Mouse (Mus musculus) granulocyte monocyte progenitor cell, adult 5-6 weeks (primary cell): ENCODE data around the gene Ppp1r21. TPM values are rescaled to one million over a fixed set of nuclear protein-coding genes. Genes with fewer than 3 reads are reported as not detected.

Source experiments
- ATAC-seq: replicated peaks from 2 replicates; pipeline ENCODE4 v1.8.0; 2016; ENCODE audit warnings: mild to moderate bottlenecking, moderate TSS enrichment, inconsistent platforms; ENCODE audit not compliant: poor library complexity, severe bottlenecking
- total RNA-seq, 2 experiments: library from RNA; stranded (forward) in 1 of 2; stranded (reverse) in 1 of 2; fragments of 200-712, 200-1000 nt in 1 of 2; fragments of >200 nt in 1 of 2; fragmentation: Nextera tagmentation in 1 of 2; gene quantifications; 2 replicates each; pipeline ENCODE4 v1.2.3; 2014 to 2017

Ppp1r21 gene
- total RNA-seq, 2 experiments from 2014 or later: 56.3 to 58.0 TPM

DNA sequence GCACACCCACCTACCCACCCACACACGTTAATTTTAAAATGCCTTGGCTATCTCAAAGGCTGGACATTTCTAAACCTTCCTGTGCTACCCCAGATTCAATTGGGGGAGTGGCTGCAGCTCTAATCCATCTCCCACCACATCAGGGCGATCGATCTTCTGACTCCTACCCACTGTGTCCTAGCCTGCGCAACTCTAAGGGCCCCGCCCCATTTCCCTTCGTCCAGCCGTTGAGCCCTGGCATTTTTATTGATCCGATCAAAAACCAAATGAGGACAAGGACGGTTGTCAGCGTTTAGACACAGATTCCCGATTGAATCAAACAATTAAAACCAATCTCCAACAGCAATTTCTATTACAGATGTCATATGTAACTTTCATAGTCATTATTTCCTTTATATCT, 74.0 kb downstream of the Ppp1r21 start:
- ATAC-seq: no peak

DNA sequence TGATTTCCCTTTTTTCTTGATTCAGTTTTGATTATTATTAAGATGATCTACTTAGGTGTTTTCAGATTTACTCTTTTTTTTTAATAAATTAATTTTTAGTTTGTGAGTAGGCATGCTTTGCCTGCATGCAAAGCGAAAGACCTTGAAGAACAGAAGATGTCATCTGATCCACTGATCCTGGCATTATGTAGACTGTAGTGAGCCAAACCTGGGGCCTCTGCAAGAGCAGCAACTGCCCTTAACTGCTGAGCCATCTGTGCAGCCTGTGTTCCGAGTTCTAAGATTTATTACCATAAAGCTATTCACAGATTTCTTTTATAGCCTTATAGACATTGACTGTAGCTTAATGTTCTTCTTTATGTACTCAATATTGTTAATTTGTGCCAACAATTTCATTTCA, 76.1 kb downstream of the Ppp1r21 start:
- ATAC-seq: no peak

DNA sequence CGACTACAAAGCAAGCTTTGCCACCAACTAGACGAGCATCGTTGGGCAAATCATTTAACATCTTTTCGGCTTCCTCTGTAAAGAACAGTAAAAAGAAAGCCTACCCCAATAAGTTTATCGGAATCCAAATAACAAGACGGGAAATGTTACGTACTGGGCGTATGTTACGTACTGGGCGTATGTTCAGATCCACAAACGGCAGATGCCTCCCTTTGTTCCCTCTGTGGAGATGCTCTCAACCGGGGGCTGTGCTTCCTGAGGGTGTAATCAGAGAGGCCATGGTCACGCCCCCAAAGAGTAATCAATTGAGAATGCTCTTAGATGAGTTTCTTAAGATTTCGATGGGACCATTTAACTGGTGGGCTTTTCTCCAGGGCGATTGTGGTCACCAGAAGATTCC, 79.4 kb downstream of the Ppp1r21 start:
- ATAC-seq: no peak

DNA sequence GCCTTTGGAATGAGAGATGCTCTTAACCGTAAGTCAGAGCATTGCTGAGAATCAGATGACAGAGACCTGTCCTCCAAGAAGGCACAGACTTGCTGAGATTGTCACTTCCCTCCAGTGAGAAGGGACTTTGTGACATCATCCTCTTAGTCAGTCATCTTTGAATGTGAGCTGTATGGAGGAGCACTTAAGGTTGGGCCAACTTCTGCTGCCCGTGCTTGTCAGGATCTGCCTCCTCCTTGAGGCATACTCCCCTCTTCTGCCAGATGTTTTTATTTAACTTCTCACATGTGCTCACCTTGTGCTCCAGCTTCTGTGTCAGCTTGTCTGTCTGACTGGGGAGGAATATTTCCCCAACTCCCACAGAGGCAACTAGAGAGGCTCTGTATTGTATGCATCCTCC, 81.1 kb downstream of the Ppp1r21 start:
- ATAC-seq: no peak

DNA sequence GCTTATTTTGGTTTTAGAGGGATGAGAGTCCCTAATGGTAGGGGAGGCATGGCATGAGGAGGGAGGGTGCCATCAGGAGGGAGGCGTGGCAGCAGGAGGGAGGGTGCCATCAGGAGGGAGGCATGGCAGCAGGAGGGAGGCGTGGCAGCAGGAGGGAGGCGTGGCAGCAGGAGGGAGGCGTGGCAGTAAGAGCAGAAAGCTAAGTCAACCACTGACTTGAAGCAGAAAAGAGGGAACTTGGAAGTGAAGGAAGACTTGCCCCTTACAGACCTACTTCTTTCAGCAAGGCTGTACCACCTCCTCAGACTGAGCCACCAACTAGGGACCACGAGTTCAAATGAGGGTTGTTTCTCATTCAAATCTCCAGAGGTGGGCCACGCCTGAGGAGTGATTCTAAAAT, 83.3 kb downstream of the Ppp1r21 start:
- peak; percentile 78 for ATAC-seq

DNA sequence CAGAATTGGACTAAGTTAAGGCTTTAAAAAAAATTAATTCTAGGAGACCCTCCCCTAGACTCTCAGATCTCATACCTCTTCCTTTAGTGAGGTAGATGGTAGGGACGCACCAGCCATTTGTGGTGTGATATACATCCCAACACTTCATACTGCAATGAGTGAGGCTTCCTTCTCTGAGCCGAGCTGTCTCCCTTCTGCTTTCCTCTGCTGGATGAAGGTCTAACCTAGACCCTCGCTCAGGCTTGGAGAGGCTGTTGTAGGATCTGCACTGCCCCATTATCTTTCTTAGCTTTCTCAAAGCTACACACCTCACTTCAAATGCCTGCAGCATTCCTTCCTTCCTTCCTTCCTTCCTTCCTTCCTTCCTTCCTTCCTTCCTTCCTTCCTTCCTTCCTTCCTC, 83.8 kb downstream of the Ppp1r21 start:
- ATAC-seq: no peak

DNA sequence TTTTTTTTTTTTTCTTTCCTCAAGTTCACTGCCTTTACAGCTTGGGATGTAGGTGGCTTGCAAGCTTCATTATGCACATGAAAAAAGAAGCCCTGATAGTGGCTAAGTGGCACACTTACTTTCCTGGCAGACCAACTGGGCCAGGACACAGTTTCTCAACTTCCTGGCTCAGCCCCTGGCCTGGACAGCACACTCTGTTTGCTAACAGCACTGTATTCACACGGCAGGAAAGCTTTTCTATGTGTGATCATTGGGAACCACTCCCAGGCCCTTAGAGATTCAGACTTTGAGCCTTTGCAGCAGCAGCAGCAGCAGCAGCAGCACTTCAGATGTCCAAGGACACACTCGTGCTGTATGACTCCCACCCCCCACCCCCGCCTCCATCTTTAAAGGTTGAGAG, 84.3 kb downstream of the Ppp1r21 start:
- ATAC-seq: no peak; the same call in 1 of the 2 replicates

DNA sequence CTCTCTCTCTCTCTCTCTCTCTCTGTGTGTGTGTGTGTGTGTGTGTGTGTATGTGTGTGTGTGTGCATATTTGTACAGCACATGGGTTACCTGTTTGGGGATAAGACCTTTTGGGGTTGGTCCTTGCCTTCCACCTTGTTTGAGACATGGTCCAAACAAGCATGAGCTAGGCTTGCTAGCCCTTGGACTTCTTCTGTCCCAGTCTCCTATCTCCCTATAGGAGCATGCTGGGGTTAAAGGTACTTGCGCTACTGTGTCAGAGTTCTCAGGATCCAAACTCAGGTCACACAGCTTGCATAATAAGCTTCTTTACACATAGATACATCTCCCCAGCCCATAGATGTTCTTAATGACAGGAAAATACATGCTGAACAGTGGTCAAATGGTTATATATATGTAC, 84.8 kb downstream of the Ppp1r21 start:
- no peak for ATAC-seq

DNA sequence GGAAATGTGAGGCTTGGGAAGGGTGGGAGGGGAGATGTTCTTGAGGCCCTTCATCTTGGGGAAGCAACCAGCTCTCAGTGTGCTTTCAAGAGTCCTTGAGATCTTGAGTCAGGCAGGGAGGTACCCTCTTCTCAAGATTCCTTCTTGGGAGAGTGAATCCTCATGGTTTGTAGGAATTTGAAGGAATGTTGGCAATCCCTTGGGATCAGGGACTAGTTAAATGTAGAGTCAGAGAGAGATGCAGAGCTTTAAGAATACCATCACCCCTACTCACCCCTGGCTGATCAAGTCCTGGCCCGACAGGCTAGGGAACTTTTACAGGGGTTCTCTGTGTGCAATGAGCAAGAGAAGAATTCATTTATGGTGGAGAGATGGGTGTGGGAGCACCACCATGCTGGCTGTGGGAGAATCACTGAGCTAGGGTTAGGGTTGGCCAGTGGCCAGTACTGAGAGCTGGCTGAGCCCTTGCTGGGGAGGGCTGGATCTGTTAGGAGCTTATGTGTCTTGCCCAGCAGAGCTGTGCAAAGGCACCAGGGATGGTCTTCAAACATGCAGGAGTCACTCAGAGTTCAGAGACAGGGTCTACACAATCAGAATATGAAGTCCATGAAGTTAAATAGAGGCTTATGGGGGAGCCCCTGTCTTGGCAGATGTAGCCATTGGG, 85.7 kb downstream of the Ppp1r21 start:
- no peak for ATAC-seq

DNA sequence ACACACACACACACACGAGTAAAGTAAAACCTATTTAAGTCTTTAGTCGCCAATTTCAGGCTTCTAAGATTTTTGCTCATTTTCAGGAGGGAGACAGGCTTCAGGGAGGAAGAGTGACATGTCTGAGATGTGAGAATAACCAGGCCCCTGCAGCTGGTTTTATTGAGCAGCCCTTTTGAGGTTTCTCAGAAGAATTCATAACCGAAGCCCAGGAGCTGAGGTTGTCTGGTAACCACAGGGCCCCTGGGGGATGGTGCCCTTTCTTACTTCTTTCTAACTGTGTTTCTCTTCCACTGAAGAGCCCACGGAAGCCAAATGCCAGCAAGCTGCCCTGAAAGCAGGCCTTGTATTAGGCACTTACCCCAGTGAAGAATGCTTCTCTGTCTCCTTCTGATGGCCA, 91.0 kb downstream of the Ppp1r21 start:
- ATAC-seq: no peak

DNA sequence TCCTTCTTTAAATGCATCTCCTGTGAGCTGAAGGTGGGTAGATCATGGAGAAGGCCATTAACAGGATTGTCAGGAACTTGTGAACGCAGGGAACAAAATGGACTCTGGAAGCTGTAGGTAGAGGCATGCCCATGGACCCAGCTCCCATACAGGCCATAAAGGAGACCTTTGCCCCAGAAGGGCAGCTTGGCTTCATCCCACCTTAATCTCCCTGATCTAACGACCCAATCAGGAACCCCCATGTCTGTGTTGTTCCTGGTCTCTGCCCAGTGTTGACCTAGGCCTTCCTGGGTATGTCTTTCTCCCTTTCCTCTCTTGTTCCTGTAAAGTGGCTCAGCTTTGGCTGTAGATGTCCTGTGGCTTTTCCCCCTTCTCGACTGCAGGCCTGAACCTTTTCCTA, 91.5 kb downstream of the Ppp1r21 start:
- no peak for ATAC-seq

DNA sequence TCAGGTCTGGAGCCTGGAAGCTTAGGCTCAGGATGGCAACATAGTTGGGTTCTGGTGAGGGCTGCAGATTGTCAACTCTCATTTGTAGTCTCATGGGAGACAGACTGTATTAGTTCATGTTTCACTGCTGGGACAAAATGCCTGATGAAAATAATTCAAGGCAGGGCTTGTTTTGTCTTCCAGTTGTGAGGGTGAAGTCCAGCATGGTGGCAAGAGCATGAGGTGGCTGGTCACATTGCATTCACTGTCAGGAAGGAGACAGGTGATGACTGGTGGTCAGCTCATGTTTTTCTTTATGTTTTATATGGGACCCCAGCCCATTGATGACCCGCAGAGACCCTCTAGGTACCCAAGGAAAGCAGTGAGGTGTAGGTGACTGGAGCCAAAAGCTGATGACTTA, 92.8 kb downstream of the Ppp1r21 start:
- ATAC-seq: no peak

DNA sequence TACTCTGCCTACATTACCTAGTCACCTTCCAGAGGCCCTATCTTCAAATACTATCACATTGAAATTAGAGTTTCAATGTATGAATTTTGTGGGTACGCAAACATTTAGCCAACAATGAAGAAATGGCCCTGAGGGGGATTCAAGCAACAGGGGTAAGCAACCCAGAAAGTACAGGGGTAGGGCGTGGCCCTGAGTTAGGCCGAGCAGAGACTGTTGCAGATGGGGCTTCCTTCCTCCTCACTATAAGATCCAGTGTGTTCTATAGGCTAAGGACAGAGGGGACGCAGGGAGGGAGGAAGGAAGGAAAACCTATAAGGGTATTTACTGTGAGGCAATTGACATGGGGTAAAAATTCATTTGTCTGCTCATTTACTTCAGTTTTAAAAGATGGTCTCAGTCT, 94.5 kb downstream of the Ppp1r21 start:
- no peak for ATAC-seq

DNA sequence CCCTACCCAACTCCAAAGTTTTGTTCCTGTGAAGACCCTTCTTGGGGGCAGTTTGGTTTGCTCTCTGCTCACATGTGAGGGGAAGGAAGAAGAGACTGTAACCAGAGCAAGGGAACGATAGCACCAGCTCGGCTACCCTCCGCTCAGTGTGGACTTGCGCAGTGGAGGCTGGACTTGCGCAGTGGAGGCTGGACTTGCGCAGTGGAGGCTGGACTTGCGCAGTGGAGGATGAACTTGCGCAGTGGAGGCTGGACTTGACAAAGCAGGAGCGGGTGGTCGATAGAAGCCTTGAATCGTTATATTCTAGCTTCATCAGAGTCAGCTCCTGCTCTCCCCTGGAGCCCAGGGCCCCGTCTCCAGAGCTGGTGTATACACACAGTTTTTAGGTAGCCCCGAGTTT, 95.4 kb downstream of the Ppp1r21 start:
- peak; percentile 28; the same call in 1 of the 2 replicates for ATAC-seq

DNA sequence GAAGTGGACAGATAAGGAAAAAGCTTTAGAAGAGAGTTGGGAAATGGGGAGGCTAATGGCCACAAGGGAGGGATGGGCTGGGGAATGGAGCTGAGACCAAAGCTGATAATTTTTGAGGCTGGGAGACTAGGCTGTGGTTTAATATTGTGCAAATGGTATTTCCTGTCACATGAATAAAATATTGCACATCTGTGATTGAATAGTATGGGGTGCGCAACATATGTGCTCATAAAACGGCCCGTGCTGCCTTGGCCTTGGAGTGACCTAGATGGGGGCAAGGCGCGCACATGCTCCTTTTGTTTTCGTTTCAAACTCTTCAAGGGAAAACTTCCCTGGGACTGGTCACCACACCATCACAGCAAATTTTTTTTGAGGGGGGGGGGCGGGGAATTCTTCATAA, 96.0 kb downstream of the Ppp1r21 start:
- ATAC-seq: peak; percentile 79

DNA sequence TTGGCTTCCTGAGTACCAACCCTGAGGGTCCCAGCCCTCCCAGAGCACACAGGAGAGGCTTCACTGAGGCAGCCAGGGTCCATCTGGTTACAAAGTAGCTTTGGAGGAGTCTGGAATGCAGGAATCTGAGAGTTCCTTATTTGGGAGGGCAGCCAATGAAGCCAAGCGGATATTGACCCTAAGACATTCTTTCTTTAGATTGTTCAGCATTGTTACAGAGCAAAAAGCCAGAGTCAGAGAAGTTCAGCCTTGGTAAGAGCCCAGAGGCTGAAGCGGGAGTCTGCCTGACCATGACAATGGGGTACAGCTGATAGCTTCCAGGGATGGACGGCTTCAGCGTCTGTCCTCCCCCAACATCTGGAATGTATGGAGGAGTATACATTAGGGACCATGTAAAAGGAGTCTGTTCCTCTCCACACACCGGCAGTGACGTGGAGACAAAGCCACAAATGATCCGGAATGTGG, 96.5 kb downstream of the Ppp1r21 start:
- ATAC-seq: no peak

DNA sequence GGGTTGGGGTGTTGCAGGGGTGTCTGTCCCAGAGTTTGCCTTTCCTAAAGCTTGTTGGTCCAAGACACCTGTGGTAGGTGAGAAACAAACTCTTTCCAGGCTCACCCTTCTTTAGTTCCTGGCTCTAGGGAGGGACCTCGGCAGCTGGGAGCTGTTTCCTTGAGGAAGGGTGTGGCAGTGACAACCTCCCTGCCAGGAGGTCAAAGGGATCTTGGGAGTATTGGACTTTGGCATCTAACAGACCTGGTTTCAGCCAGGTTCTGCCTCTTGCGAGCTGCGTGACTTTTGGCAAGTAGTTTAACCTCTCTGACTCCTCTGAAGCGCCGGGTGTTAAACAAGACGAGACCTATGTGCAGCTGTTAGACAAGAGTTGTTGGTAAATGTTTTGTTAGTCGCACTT, 97.2 kb downstream of the Ppp1r21 start:
- ATAC-seq: no peak

DNA sequence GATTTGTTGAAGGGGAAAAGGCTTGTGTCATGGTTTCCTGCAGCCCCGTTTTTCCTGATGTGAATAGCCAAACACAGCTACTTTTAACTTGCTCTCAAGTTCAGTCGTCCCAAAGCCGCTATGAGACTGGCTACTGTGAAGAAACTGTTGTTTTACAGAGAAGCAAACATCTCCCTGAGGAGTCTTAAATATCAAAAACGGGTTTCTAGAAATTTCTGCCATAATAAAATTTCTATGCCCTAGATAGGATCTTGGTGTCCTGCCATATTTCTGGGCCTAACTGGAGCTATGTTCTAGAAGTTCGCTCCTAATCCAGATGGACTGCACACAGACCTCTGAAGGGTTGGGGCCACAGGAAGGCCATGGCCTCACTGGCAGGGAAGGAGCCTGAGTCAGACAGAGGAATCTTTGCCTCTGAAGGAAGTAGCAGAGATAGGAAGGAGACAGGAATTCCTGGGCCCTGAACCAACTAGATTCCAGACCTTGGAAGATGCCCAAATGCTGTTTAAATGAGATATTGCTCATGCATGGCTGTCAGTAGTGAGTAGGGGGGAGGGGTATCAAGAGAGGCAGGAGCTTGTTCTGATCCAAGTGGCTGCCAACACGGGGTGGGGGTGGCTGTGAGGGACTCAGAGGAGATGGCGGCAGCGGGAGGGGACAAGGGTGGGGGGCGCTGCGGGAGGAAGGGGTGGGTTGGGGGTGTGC, 98.9 kb downstream of the Ppp1r21 start:
- no peak for ATAC-seq

DNA sequence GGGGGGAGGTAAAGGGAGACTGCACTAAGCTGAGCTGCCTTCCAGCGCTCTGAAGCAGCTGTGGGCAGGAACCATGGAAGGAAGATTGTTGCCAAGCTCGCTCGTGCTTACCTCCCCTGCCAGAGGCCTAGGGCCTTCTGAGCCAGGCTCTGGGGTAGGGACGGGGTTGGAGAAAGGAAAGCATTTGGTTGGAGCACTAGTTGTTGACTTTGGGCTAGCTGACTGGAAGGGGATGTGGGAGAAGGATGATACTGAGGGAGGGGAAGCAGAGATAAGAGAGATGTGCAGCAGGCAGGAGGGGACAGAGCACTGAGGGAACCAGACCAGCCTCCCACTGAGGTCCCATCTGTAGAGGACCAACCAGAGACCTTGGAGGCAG, 99.5 kb downstream of the Ppp1r21 start:
- ATAC-seq: no peak

DNA sequence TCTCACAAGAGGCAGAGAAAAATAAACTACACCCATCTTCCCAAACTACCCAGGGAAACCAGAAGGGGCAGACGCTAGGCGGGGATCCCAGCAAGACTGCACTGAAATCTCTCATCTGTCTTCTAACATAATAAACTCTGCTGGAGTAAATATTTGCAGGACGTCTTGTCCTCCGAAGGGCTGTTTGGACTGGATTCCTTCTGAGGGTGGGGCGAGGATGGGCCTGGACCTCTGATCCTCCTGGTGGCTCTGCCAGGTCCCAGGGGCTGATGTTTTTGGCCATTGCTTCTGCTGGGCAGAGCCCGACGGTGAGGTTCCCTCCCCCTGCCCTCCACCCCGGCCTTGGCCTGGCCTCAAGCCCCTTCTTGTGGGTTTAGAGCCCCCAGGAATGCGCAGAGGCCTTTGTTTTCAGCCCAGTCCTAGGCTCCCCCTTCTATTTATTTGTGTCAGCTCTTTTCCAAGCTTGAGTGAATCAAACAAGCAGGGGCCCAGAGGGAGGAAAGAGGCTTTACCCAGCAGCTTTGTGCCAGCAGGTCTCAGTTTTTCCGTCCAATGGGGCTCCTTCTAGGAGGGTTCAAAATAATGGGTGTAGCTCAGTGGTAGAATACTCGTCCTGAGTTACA, 100.1 kb downstream of the Ppp1r21 start:
- ATAC-seq: no peak

DNA sequence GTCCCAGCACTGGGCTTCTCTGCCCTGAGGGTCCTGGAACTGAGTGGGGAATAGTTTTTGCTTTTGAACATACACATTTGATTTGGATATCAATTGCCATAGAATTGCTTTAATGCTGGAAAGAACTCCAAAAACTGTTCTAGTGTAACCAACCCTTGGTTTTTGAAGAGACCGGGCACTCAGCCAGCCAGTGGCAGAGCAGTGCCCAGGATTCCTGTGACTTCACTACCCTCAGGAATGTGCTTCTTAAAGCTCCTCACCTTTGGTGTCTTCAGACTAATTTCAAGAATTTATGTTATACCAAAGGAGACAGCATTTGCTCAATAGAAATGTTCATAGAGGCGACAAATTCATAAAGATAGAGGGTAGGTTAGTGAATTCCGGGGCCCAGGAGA, 100.6 kb downstream of the Ppp1r21 start:
- ATAC-seq: no peak

DNA sequence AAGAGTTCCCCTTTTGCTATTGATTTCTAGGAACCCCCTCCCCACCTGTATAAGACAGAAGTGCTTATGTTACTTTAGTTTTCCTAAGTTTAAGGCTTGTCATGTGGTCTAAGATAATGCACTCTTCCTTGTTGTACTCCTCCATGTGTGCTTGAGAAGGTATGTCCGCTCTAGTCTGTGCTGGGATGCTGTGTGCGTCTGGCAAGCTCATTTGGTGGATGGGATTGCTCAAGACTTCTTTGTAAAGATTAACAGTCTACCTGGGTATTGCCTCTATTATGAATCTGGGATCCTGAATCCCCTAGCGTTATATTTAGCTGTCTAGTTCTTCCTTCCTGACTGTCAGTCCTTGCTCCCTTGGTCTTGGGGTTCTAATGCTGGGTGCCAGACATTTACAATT, 102.7 kb downstream of the Ppp1r21 start:
- ATAC-seq: no peak
